Mouse (Mus musculus) spleen, adult 12 weeks (tissue): ENCODE measurements around the gene Slc27a4.
"Not testable (repeated sequence)": the region's sequence is repeated elsewhere in the genome, so short reads cannot be mapped to it uniquely, and the experiment has no call there.

Experiments
- DNase-seq: peaks from one replicate; pipeline ENCODE4 v3.0.0; 2022; ENCODE audit warnings: low spot score

Slc27a4 gene

DNA sequence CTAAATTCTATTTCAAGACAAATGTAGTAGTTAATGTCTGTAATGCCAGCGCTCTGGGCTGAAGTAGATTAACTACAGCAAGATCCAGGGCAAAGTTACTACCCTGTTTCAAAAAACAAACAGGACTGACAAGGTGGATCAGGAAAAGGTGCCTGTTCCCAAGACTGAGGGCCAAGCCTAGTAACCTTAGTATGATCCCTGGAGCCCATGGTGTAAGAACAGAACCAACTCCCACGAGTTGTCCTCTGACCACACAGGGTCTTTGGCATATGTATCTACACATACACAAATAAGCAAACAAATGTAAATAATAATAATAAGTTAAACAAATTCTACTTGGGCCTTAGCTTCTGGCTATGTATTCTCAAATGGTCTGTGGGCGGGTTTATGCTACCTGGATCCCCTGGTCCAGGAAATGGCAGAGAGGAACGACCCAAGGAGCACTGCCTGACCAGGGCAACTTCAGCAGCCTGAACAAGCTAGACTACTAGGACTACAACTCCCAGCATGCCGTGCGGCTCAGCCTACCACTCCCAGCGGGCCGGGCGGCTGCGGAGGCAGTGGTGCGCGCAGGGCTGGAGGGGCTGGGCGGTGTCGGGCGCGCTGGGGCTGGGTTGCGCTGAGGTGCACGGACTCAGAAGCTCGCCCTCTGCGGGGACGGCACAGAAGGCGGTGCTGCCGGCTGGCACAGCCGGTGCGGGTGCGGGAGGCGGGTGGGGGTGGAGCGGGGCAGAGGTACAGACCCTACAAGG is at the start of gene Slc27a4:
Gene Slc27a4, plus strand, starts transcription at position 560 of the 752 bp plus-strand sequence.
- peak; percentile 89 for DNase-seq

DNA sequence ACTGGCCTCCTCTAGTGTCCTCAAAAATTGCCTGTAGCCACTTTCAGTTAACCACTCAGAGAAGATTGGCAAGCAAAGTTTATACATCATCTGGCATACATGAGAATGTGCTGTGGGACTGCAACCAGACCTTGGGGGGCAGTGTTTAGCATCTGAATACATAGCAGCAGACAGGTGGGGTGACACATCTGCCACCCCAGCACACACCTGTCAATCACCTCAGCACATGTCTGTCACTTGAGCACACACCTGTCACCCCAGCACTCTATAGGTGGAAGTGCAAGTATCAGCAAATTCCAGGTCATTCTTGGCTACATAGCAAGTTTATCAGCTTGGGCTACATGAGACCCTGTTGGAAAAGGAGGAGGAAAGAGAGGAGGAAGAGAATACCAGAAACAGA is 46.7 kb upstream of the Slc27a4 start:
- DNase-seq = no peak

DNA sequence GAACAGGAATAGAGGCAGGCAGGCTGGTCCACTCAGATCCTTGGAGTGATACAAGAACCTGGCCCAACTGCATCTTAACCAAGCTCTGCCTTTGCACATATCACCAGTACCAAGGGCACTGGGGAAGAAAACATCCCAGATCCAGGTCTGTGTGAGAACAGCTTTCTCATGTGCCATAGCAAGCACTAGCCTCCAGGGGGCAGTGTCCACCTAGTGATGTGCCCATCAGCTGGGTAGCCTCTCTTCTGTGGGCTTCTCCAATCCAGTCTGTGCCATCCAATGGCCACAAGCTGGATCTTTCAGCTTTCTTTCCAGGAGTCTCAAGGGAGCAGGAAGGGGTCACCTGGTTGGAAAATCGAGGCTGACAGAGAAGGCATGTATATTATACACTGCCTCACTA is 37.6 kb upstream of the Slc27a4 start:
- peak; percentile 34 for DNase-seq

DNA sequence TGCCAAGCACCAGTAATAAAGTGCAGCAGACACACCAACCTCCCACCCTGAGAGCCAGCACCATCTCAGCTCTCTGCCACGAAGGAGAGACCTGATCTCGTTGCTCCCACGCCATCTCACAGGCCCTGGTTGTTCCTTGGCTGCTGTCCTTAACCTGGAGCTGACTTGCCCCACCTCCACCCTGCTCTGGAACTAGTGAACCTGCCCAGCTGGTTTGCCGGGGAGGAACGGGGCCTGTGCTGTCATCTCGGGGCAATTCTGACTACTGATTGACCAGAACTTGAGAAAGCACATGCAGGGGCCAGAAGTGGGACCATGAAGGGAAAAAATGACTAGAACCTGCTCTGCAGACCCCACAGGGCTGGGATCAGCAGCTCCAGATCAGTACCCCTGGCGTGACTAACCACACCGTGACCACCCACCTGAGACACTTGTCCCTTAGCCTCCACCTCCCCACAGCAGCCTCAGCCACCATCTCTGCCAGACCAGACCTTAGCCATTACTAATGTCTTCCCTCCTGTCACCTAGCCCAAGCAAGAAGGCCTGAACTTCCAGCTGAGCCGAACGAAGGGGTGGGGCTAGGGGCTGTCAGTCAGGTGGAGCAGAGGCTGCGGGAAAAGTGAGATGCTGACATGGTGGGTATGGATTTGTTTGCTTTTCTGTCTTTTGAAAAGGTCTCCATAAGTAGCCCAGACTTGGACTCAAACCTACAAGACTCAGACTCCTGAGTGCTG is 34.3 kb upstream of the Slc27a4 start:
- DNase-seq = no peak

DNA sequence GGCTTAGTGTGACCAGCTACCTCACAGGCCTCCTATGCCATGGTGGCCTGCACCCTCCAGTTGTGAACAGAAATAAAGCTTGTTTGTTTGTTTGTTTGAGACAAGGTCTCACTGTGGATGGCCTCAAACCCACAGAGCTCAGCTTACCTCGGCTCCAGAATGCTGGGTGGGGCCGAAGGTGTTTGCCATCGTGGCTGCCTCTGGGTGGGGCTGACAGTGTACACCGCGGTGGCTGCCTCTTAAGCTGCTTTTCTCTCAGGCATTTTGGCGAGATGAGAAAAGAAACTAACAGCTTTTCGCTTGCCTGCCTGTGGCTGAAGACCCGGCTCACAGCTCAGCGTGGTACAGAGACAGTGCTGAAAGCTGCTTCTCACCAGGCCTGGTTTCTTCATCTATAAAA is 33.5 kb upstream of the Slc27a4 start:
- DNase-seq = no peak

DNA sequence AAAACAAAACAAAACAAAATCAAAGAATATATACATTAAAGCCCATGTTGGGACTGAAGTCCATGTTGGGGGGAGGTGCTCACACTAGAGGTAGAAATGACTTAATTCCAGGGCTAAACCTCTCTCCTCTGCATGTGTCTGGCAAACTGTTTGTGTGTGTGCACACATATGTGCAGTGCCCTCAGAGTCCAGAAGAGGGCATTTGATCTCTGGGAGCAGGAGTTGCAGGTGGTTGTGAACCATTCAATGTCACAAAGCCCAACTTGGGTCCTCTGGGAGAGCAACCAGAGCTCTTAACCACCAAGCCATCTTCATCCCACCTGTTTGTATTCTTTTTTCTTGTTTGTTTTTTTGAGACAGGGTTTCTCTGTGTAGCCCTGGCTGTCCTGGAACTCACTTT is 32.3 kb upstream of the Slc27a4 start:
- DNase-seq = no peak

DNA sequence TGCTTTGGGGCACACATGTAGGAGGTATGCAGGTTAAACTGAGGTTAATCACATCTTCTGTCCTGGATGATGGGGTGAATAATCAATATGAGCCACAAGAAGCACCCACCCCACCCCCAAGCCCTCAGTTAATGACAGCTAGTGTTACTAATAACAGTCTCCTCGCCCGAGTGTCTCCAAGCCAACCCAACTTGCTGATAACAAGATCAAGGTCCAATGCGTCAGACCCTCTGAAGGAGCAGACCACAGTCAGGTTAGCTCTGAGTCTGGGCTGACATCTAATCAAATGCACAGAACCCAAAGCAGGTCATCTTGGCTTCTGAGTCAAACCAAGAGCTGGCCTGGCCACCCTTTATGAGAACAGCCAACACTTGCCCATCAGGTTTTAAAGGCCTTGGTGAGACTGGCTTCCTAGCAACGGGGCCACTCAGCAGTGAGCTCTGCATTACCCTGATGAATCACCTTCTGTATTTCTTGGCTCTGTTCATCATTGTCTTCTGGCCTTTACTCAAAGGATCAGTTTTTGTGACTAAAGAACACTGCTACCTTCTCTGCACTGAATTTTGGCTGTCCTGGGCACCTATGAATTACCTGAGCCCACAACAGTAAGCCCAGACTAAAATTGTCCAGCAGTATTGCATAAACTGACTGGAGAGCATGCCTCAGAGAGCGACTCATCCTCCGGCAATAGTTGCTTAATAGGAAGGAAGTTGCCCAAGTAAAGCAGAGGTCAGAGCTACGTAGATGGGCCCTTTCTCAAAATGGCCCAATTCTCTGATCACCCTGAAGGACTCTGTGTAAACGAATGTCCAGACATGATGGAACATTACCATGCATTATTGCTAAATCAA is 30.6 kb upstream of the Slc27a4 start:
- no peak for DNase-seq

DNA sequence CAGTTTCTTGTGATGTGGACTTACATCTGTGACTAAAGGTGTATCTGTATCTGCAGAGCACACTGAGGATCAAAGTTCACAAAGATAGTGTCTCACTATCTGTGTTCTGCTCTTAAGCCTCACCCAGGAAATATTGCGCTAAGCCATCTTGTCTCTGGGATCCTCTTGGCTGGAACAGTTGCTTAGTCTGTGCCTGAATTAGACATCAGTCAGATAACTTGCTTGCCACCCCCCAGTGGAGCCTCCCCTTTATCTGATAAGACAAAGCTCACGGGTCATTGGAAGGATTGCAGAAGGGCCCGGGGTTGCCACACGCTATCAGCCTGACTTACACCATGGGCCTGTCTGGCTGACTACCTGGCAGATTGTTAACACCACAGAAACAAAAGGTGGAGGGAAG is 29.1 kb upstream of the Slc27a4 start:
- DNase-seq = no peak

DNA sequence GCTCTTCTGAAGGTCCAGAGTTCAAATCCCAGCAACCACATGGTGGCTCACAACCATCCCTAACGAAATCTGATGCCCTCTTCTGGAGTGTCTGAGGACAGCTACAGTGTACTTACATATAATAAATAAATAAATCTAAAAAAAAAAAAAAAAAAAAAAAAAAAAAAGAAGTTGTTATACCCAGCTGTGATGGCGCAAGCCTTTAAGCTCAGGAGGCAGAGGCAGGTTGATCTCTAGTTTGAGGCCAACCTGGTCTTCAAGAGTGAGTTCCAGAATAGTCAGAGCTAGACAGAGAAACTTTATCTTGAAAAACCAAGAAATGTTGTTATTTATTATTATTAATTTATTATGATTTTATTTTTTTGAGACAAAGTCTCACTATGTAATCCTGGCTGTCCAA is 21.2 kb upstream of the Slc27a4 start:
- DNase-seq = not testable (repeated sequence)

DNA sequence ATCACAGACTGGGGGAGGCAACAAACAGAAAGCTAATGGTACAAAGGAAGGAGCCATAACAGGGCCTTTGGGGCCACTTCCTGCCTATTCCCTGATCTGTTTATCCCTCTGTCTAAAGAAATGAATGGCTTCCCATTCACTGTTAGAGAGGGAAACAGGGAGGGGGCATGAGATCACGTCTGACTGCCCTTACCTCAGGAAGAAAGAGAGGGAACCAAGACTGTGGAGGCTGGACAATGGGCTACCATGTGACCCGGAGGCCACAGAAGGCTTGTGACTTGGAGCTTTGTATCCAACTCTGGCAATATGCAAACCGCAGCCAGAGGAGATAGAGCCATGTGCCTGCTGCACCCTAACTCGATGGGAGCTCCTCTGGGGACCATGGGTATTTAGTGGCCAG is 18.1 kb upstream of the Slc27a4 start:
- DNase-seq = no peak

DNA sequence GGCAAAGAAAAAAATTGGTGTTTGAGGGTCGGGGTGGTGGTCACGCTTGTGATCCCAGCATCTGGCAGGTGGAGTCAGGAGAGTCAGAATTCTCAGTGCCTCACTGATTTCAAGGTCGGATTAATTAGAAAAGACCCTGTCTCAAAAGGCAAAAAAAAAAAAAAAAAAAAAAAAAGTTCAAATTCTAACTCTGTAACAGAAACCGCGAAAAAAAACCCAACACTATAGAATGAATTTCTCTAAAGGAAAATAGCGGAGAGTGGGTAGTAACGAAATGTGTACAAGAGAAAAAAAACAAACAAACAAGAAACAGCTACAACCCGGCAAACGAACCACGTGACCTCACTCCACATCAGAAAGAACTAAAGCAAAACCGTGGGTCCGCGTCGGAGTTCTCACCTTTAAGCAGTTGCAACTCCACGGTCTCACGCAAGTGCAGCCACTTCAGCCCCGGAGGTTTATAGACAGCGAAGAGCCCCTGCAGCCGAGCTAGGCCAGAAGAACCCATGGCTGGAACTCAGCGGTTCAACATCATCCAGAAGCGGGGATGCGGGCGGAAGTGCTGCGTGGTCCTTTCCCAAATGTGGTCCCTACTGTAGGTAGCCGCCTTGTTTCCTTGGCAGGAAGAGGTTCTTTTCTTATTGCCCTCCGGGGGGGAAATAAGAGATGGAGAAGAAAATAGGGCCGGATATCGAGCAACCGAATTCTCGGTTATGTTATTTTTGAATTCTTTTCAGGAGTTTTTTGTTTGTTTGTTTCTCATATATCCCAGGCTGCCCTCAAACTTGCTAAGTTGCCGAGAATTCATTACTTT is 15.1 kb upstream of the Slc27a4 start, which contains the start of gene Coq4:
Gene Coq4, plus strand, starts transcription at position 390 of the 814 bp plus-strand sequence.
- peak; percentile 83 for DNase-seq

DNA sequence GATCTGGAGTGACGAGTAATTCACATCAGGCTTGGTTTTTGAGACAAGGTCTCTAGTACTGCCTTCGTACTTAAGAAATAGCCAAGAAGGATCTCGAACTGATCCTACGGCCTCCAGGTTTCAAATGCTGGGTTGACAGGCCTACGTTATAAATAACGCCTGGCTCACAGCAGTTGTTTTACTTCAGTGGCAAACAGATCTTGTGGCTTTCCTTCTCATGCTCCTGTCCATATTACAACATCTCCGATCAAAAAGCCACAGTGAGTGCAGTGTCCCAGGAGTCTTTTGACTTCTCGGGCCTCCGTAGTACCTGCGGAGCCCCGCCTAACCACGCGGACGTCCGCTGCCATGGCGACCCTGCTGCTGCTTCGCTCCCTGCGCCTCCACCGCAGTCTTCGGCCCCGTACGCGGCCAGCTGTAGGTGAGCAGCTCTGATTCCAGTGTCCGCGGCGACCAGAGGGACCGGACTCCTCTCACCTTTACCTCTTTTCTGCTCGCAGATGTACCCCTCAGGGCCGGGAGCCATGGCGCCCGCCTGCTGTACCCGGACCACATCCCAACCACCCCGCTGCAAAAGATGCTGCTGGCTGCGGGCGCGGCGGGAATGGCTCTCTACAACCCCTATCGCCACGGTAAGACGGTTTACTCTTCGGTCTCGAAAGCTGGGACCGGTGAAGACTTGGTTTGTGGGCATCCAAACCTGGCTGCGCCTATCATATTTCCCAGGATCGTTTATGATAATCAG is 14.3 kb upstream of the Slc27a4 start, which contains the start of gene Trub2:
Gene Trub2, minus strand, starts transcription at position 566 of the 745 bp plus-strand sequence.
- DNase-seq = peak; percentile 72

DNA sequence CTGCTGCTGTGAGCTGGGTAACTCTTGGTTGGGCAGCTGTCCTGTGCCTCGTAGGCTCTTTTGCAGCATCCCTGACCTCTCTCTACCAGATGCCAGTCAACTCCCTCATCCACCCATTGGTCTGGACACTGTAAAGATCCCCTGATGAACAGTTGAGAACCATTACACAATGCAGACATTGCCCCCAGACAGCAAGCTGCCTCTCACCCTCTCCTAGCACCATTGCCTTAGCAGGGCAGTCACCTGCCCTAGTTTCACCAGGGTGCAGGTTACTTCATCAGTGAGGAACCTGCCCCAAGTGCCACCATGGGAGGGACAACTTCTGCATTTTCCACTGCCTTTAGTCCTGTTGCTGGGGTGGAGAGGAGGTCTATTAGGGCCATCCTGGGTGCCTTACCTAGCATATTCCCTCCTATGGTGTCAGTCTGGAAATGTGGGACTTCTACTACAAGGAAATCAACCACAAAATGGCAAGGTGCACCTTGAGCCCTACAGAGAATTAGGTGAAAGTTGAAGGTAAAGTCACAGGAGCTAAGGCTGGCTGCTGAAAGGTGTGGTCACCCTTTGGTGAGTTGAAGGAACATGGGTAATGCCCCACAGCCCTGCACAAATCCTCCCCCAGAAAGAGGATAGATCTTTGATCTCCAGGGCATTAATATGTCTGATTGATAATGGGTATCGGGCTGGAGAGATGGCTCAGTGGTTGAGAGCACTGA is 9.5 kb upstream of the Slc27a4 start:
- DNase-seq = no peak

DNA sequence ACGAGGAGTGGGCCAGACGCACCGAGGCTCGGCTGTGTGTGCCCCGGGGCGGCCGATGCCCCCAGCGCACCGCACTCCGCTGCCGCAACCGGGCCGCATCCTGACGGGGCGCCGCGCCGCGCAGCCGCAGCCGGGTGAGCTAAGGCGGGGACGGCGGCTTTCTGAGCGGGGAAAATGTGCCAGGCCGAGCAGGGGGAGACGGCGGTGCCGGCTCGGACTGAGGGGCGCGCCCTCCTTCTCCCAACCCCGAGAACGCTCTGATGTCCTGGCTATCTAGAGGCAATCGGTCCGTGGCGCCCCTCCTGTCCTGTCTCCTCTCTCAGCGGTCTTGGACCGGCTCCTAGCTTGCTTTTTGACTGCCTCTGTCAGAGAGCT is 380 bp downstream of the Slc27a4 start:
- no peak for DNase-seq

DNA sequence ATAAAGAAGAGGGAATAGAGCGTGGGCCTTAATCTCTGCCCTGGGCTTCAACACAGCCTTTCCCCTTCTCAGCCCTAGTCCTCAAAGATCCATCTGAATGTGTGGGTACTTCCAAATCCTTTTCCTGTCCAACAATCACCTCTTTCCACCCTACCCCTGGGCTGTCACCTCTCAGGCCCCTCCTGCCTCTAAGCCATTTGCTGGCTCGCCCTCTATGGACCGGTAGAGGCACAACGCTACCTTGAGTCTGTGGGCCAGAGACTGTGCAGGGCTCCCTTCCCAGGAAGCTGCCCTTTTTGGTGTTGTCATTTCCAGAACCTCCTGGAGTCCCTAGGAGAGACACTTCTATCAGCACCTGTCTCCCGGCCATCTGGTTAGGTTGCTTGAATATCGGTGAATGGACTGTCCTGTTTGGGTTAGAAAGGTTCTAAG is 982 bp downstream of the Slc27a4 start:
- no peak for DNase-seq

DNA sequence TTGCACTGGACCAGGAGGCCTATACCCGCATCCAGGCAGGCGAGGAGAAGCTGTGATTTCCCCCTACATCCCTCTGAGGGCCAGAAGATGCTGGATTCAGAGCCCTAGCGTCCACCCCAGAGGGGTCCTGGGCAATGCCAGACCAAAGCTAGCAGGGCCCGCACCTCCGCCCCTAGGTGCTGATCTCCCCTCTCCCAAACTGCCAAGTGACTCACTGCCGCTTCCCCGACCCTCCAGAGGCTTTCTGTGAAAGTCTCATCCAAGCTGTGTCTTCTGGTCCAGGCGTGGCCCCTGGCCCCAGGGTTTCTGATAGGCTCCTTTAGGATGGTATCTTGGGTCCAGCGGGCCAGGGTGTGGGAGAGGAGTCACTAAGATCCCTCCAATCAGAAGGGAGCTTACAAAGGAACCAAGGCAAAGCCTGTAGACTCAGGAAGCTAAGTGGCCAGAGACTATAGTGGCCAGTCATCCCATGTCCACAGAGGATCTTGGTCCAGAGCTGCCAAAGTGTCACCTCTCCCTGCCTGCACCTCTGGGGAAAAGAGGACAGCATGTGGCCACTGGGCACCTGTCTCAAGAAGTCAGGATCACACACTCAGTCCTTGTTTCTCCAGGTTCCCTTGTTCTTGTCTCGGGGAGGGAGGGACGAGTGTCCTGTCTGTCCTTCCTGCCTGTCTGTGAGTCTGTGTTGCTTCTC is 13.4 kb downstream of the Slc27a4 start:
- DNase-seq = no peak

DNA sequence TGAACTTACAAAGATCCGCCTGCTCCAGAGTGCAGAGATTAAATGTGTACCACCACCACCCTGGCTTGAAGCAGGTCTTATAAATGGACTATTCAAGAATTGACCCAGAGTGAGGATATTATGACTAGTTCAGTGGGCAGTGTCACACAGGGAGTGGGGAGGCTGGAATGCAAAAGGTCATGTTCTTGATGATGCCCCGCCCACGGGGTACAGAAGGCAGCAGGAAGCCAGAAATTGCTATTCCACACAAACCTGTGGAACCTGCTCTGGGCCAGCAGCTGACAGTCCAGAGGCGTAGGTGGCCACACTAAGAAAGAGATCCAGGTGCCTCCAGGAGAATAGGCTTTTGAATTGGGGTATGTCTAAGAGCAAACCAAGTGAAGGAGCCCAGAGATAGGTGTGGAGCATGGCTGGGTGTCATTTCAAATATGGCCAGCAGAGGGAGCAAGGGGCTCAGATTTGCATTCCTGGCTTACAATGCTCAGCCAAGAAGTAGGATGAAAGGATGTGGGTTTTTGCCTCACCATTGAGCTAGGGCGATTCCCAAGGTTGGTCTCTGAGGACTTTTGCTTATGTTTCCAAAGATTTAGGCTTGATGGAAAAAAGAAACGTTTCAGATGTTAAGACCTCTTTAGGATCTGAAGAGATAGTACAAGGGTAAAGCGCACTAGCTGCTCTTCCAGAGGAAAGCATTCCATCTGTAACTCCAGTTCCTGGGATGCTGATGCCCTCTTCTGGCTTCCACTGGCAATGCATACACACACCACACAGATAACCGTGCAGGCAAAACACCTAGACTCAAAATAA is 15.2 kb downstream of the Slc27a4 start:
- peak; percentile 68 for DNase-seq

DNA sequence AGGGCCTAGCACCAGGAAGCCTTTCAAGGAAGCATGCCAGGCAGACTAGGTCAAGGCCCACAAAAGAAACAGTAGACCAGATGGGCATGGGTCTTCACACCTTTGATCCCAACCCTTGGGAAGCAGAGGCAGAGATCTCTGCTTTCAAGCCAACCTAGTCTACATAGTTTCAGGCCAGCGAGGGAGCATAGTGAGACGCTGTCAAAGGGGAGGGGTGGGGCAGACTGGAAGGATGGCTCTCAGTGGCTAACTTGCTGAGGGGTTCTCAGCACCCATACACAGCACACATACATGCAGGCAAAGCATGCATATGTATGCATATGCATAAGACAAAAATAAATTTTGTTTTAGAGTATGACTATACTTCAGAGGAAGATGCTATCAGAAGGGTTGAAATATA is 16.9 kb downstream of the Slc27a4 start:
- DNase-seq = no peak
